Mouse (Mus musculus): ENCODE measurements around the gene Crxos. TPM values are rescaled to one million over a fixed set of nuclear protein-coding genes. Genes with fewer than 3 reads are reported as not detected.

Crxos gene
- polyA plus RNA-seq (2014; fragmentation: Illumina TruSeq; extraction: RNeasy Lipid Tissue Mini Kit (QIAGEN cat#74804); ENCODE audit: low read depth, low replicate concordance): not detected

GRCm38 (mm10) chr7:15882317-15882716 lies at the start of gene Crxos:
TSS of gene Crxos (plus strand) at chr7:15882617.

GRCm38 (mm10) chr7:15839578-15839977 lies 42.8 kb upstream of the Crxos start, which contains the start of gene Obox6:
TSS of gene Obox6 (minus strand) at chr7:15839678.

GRCm38 (mm10) chr7:15879756-15880155 lies 2.7 kb upstream of the Crxos start, which contains the start of gene Crx:
TSS of gene Crx (minus strand) at chr7:15879968.

GRCm38 (mm10) chr7:15922220-15922773 lies 39.9 kb downstream of the Crxos start, which contains the start of gene Selenow:
TSS of gene Selenow (minus strand) at chr7:15922402.

GRCm38 (mm10) chr7:15945721-15946536 lies 63.5 kb downstream of the Crxos start, which contains the start of gene Nop53:
TSS of gene Nop53 (minus strand) at chr7:15946074.

Other genes with a start within 250 kb of the Crxos start
- not detected for gene Obox3, start 242.7 kb upstream of the Crxos start, polyA plus RNA-seq (2014; fragmentation: Illumina TruSeq; extraction: RNeasy Lipid Tissue Mini Kit (QIAGEN cat#74804); ENCODE audit: low read depth, low replicate concordance)
- gene Obox5, start 132.5 kb upstream of the Crxos start, polyA plus RNA-seq (2014; fragmentation: Illumina TruSeq; extraction: RNeasy Lipid Tissue Mini Kit (QIAGEN cat#74804); ENCODE audit: low read depth, low replicate concordance): not detected
- not detected for gene Obox6, start 42.9 kb upstream of the Crxos start, polyA plus RNA-seq (2014; fragmentation: Illumina TruSeq; extraction: RNeasy Lipid Tissue Mini Kit (QIAGEN cat#74804); ENCODE audit: low read depth, low replicate concordance)
- gene Crx, start 2.6 kb upstream of the Crxos start, polyA plus RNA-seq (2014; fragmentation: Illumina TruSeq; extraction: RNeasy Lipid Tissue Mini Kit (QIAGEN cat#74804); ENCODE audit: low read depth, low replicate concordance): not detected
- gene Selenow, start 39.8 kb downstream of the Crxos start, polyA plus RNA-seq (2014; fragmentation: Illumina TruSeq; extraction: RNeasy Lipid Tissue Mini Kit (QIAGEN cat#74804); ENCODE audit: low read depth, low replicate concordance): 3.3 TPM
- gene Nop53, start 63.5 kb downstream of the Crxos start, polyA plus RNA-seq (2014; fragmentation: Illumina TruSeq; extraction: RNeasy Lipid Tissue Mini Kit (QIAGEN cat#74804); ENCODE audit: low read depth, low replicate concordance): 11.6 TPM
- 14.9 TPM for gene Ehd2, start 85.0 kb downstream of the Crxos start, polyA plus RNA-seq (2014; fragmentation: Illumina TruSeq; extraction: RNeasy Lipid Tissue Mini Kit (QIAGEN cat#74804); ENCODE audit: low read depth, low replicate concordance)
- 0.76 TPM for gene Bicra, start 165.3 kb downstream of the Crxos start, polyA plus RNA-seq (2014; fragmentation: Illumina TruSeq; extraction: RNeasy Lipid Tissue Mini Kit (QIAGEN cat#74804); ENCODE audit: low read depth, low replicate concordance)
- gene Zfp541, start 179.2 kb downstream of the Crxos start, polyA plus RNA-seq (2014; fragmentation: Illumina TruSeq; extraction: RNeasy Lipid Tissue Mini Kit (QIAGEN cat#74804); ENCODE audit: low read depth, low replicate concordance): not detected
- 16.1 TPM for gene Napa, start 215.8 kb downstream of the Crxos start, polyA plus RNA-seq (2014; fragmentation: Illumina TruSeq; extraction: RNeasy Lipid Tissue Mini Kit (QIAGEN cat#74804); ENCODE audit: low read depth, low replicate concordance)
- 9.7 TPM for gene Kptn, start 237.3 kb downstream of the Crxos start, polyA plus RNA-seq (2014; fragmentation: Illumina TruSeq; extraction: RNeasy Lipid Tissue Mini Kit (QIAGEN cat#74804); ENCODE audit: low read depth, low replicate concordance)
- 0.13 TPM for gene Slc8a2, start 247.2 kb downstream of the Crxos start, polyA plus RNA-seq (2014; fragmentation: Illumina TruSeq; extraction: RNeasy Lipid Tissue Mini Kit (QIAGEN cat#74804); ENCODE audit: low read depth, low replicate concordance)